Mouse (Mus musculus): ENCODE data around the gene Disc1.

The Disc1 gene

GRCm38 (mm10) chr8:125177091-125177490, 123.1 kb downstream of the Disc1 start:
- DNase-seq (ENCODE audit: extremely low read depth, low read depth), result no peak

GRCm38 (mm10) chr8:125177958-125178357, 124.0 kb downstream of the Disc1 start:
- DNase-seq (ENCODE audit: extremely low read depth, low read depth), result no peak

DNA sequence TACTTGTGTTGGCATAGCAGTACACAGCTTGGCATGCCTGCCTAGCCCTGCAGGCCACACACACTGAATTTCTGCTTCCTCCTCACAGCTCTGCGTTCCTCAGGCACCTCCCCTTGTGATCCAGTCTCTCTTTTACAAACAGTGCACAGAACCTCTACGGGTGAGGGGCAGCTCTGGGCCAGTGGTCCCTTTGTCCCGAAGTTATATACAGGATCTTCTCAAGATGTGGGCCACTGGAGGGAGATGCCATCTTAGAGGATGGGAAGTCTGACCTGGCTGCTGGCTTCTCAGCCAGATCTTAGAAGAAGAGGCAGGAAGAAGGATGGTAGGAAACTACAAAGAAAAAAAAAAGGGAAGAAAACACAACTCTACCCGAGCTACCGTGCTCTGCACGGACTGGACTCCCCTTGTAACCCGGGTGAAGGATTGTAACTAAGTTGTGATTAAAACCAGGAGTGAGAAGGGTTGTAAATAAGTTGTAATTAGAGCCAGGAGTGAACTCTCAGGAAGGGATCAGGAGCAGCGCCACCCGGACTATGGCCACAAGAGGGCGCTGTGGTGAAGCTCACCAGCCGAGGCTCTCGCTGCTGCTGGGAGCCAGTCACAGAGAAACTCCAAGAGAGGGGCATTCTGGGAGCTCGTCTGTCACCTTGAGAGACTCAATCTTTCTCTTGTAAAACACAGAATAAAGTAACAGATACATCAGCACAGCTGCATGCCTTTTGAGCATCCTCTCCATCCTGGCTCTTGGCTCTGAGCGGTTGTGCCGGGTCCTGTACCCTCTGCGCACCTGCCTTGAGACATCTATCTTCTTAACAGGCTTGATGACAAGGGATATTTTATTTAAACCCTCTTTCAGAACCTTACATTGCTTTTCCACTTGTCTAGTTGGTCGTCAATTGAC, 129.8 kb downstream of the Disc1 start:
- DNase-seq (ENCODE audit: extremely low read depth, low read depth), result peak; percentile 18

- DNase-seq (ENCODE audit: extremely low read depth, low read depth), result no peak
Measured at GRCm38 (mm10) chr8:125184452-125184817, 130.4 kb downstream of the Disc1 start.

DNA sequence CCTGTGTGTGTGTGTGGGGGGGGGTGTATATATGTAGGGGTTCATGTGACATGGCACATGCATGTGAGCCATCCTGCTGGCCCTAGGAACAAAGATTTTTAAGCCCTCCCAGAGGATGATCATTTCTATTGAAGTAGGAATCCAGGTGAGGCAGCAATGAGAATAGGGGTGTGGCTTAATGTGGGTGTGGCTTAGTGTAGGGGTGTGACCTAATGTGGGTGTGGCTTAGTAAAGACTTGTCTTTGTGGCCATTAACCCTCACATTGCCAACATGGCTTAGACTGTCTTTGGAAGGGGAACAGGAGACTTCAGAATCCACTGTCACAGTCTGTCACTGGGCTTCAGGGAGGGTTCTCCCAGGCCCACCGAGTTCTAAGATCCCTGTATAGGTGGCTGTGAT, 130.9 kb downstream of the Disc1 start:
- DNase-seq (ENCODE audit: extremely low read depth, low read depth), result no peak

- DNase-seq (ENCODE audit: extremely low read depth, low read depth), result peak; percentile 38
Measured at GRCm38 (mm10) chr8:125187044-125187443, 133.0 kb downstream of the Disc1 start.

- no peak for DNase-seq (ENCODE audit: extremely low read depth, low read depth)
Measured at GRCm38 (mm10) chr8:125193701-125194100, 139.7 kb downstream of the Disc1 start.

DNA sequence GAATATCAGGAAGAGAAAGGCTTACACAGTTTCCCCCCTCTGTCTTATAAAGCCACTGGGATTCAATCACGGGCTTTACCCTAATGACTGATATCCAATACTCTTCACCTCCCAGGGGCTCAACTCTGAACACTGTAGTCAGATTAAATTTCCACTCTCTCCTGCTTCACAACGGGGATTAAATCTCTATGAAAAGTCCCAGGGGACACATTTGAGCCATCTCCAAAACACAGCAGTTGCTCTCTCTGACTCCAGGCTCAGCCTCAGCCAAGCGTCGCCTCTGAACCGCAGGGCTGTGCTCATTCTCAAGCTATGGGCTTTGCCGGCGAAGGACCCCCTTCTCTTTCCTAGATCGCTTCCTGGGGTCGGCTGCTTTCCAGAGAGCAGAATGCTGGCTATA, 141.1 kb downstream of the Disc1 start:
- DNase-seq (ENCODE audit: extremely low read depth, low read depth), result no peak

GRCm38 (mm10) chr8:125196573-125197094, 142.6 kb downstream of the Disc1 start:
- no peak for DNase-seq (ENCODE audit: extremely low read depth, low read depth)

DNA sequence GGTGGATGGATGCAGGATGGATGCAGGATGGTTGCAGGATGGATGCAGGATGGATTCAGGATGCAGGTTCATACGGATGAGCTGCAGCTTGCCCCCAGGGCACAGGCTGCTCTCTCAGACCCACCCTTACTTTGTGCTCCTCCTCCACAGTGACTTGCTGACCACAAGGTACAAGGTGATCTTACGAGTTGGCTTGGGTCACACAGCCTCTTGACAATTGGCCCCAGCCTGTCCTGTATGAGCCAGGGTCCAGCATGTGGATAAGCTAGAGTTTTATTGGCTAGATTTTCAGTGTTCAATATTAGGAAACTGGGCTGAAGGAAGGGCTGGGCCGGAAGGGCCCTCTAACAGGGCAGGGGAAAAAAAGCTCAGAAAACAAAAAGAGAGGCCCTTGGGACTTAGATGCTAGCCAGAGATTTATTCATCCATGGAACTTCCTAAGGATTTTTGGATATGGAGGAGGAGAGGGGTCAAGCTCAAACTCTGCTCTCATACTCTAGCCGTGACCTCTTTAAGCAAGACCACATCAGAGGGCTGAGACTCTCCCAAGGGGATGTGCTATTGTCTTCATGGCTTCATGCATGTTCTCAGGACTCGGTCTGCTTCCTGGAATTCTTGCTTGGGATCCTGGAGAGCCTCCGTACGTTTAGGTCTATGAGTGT, 143.5 kb downstream of the Disc1 start:
- DNase-seq (ENCODE audit: extremely low read depth, low read depth), result no peak

DNA sequence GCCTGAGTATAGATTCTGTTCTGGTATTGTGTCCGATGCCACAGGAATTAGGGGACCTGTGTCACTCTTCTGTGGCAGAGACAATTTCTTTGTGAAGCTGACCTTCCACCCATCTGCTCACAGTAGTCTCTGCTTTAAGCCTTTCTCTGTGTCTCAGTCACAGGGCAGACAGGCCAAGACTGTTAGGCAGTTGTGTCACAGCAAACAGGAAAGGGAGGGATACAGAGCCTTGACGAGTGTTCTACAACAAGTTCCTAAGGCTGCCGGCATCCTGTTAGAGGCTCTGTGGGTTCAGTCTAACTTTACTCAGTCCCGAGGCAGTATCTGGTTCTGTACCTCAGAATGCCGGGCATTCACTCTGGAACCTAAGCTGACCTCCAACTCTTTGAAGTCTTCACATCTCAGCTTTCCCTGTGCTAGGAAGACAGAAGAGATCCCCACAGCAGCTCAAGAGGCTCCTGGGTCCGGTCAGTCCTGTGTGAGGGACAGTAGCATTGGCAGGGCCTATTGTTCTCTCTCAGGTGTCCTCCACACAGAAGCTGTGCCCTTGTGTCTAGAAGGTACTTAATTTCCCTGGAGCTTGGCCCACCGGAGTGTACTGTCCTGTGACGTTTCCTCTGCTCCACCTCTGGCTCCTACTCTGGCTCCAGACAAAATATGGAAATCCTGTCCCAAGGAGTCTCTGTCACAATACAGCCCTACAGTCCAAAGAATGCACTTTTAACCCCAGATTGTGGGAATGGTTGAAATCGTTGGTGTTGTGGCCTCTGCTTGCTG, 144.6 kb downstream of the Disc1 start:
- no peak for DNase-seq (ENCODE audit: extremely low read depth, low read depth)

DNA sequence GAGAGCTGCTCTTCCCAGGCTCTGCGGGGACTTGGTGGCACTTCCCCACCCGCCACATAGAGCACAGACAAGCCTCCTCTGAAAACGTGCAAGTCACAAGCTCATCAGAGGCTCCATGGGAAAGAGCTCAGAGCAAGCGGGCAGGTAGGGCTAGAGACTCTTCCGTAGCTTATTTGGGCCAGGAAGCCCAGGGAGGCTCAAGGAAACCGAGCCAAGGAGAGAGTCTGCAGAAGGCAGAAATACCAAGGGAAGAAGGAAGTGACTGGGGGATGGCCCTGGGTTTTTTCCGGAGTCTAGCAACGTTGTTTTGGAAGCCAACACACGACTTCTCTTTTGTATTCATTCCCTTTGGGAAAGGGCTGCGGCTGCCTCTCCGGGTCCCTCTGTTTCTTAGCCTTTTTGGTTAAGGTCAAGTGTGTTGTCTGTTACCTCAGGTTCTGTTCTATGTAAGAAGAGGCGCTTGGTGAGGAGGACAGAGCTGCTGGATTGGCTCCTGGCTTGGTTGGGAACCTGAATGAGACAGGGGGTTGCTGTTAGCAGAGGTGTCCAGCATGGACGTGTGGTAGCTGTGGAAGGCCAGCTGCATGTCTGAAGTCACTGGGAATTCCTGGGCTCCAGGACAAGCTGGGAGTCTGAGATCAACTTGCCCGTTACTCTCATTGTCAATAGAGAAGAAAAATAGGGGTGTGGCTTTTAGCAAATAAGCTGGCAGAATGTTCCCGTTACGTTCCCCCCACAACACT, 145.4 kb downstream of the Disc1 start:
- DNase-seq (ENCODE audit: extremely low read depth, low read depth), result no peak

GRCm38 (mm10) chr8:125200273-125200863, 146.4 kb downstream of the Disc1 start:
- no peak for DNase-seq (ENCODE audit: extremely low read depth, low read depth)

GRCm38 (mm10) chr8:125201650-125202049, 147.7 kb downstream of the Disc1 start:
- DNase-seq (ENCODE audit: extremely low read depth, low read depth), result no peak

DNA sequence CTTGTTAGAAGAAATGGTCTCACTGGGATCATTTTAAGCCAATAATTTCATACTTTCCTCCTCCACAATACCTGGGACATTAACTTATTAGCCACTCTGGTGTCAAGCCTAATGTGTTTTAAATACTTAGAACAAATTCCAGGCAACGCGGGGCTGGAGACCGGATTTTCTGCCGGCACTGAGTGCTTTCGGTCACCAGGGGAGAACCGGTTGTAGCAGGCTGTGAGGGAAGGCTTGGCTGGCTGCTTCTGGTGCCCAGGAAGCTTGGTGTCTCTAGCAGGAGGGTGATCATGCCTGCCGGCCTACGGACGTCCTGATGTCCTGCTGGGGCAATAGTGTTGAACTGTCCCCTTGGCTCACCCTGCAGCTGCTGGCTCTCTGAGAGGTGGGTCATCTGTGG, 149.0 kb downstream of the Disc1 start:
- DNase-seq (ENCODE audit: extremely low read depth, low read depth), result no peak

DNA sequence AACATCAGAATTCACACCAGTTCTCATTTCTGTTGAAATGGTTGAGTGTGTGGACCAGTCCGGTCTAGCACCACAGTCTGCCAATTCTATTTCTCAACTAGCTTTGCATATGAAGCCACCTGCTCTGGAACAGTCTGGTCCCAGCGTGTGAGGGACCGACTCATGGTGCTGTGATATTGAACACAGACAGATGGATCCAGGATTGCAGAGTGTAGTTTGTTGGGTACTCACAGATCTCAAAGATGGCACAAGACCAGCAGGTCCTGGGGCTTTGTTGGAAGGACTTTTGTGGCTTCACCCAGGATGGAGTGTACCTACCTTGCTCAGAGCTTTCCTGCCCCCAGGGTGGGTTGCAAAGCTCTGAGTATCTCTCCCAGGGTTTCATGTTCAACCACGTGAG, 151.6 kb downstream of the Disc1 start:
- DNase-seq (ENCODE audit: extremely low read depth, low read depth), result no peak

DNA sequence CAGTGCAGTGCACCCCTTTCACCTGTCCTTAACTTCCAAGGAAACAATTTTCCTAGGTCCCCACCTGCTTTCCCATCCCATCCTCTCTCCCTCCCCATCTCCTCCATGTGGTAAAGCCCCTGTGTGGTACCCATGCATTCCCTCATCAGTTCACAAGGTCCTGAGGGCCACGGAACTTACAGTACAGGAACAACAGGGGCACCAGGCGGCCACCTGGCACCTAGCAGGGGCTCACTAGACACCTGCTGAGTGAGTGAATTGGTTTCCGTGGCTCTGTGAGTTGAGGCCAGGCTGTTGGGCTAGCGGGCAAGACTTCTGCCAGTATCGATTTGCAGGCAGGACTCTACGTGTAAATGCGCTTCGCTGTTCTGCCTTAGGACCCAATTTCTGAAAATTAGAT, 152.4 kb downstream of the Disc1 start:
- no peak for DNase-seq (ENCODE audit: extremely low read depth, low read depth)

DNA sequence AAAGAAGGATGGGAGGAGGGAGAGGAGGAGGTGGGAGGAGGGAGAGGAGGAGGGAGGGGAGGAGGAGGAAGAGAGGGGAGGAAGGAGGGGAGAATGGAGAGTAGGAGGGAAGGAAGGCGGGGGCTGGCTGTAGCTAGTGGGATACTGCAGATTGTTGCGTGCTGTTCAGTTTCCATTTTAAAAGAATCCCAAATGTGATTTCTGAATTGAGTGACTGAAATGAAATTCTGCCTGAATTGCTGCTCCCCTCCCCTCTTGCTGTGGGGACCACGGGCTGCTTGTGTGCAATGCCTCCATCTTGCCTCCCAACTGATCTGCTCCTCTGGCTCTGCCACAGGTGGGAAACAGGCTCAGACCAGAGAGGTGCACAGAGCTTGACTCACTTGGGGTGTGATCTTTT, 153.0 kb downstream of the Disc1 start:
- no peak for DNase-seq (ENCODE audit: extremely low read depth, low read depth)

DNA sequence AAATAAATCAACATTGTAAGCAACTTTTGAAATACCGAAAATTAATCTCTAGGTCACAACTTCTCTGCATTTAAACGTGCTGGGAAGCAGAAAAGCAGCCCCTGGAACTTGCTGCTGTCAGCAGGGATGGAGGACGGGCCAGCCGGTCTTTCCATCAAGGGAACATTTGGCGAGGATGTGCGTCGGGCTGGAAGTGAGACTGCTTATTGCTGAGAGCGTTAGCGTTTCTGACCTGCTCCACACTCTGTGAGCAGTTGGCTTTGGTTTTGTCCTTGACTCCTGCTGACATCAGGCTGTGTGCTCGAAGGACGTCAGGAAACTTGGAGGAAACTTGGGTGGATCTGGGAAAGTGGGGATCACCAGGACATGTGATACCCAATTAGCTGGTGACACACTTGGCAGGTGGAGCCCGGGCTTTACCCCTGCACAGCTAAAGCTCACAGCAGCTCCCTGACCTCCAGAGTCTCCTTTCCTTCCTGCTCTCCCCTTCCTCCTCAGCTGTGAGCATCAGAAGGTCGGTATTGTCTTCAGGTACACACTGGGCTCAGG, 158.7 kb downstream of the Disc1 start:
- no peak for DNase-seq (ENCODE audit: extremely low read depth, low read depth)

DNA sequence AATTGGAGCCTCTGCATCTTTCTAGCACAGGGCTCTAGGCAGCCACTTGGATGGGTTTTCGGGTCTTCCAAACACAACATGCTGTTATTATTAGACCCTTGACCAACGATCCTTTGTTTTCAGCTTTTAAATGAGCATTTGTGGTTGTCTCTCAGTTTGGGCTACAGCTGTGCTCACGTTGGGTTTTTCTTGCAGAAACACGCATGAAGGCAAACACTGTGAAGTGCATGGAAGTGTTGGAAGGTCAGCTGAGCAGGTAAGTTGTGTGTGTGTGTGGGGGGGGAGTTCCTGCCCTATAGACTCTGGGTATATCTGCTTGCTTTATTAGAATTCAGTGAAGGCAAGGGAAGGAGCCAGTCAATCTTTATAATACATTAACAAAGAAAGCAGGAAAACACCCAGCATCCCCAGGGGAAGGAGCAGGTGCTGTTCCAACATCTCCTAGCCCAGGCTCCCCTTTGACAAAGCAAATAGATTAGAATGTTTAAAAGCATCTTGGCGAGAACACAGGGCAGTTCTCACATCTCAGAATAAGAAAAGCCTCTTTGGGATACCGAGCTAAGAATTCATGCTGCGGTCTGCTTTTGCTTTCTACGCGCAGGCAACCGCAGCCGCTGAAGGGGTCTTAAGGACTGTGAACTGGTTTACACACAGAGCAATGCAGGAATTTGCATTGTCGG, 164.0 kb downstream of the Disc1 start:
- no peak for DNase-seq (ENCODE audit: extremely low read depth, low read depth)
